Mouse (Mus musculus): ENCODE results near the gene Fgf11. TPM values are rescaled to one million over a fixed set of nuclear protein-coding genes. Genes with fewer than 3 reads are reported as not detected.

The Fgf11 gene
- polyA plus RNA-seq, 1 experiment from 2014 or later: 2.2 TPM

- whole genome bisulfite sequencing: 44% methylated on average over 7 of the region's 7 CpGs
- Histone ChIP-seq H3K36me3 (ENCODE audit: control insufficient read depth, insufficient read depth) (no peaks in the 10 kb centered on the region; the same call in 1 of the 2 replicates), H3K4me3 (ENCODE audit: low read length) (no peak overlapping the region), H3K9ac (ENCODE audit: low read length) (0 out of 2 replicates have a peak overlapping the region, but pooled peaks have one; percentile 11), H3K4me1 (ENCODE audit: control insufficient read depth, insufficient read depth, low read length) (peaks cover 9% of the 10 kb centered on the region), H3K27ac (ENCODE audit: low read length) (no peak overlapping the region), H3K27me3 (ENCODE audit: control insufficient read depth, insufficient read depth, low read length) (no peaks in the 10 kb centered on the region), H3K4me2 (ENCODE audit: low read depth, low read length) (no peak overlapping the region), H3K9me3 (replicated peaks; ENCODE audit: control insufficient read depth, low read length) (no peaks in the 10 kb centered on the region)
- 0 out of 2 replicates have a peak, but pooled peaks have one; percentile 12 for ATAC-seq (replicated peaks; ENCODE audit: extremely low read depth, insufficient read depth, low FRiP score)
Observed at GRCm38 (mm10) chr11:69778985-69779384, 22.7 kb downstream of the Fgf11 start.

GRCm38 (mm10) chr11:69778258-69778982 is 23.2 kb downstream of the Fgf11 start:
- no peak overlapping the region for H3K4me2 ChIP-seq (ENCODE audit: low read depth, low read length)
- WGBS: 68% methylated on average over 23 of the region's 23 CpGs
- ATAC-seq (replicated peaks; ENCODE audit: extremely low read depth, insufficient read depth, low FRiP score): no peak
- H3K36me3 ChIP-seq (ENCODE audit: control insufficient read depth, insufficient read depth): no peaks in the 10 kb centered on the region; the same call in 1 of the 2 replicates
- H3K9ac ChIP-seq (ENCODE audit: low read length): no peak overlapping the region; the same call in 1 of the 2 replicates
- no peaks in the 10 kb centered on the region for H3K9me3 ChIP-seq (replicated peaks; ENCODE audit: control insufficient read depth, low read length)
- peaks cover 9% of the 10 kb centered on the region for H3K4me1 ChIP-seq (ENCODE audit: control insufficient read depth, insufficient read depth, low read length)
- H3K27ac ChIP-seq (ENCODE audit: low read length): no peak overlapping the region
- H3K27me3 ChIP-seq (ENCODE audit: control insufficient read depth, insufficient read depth, low read length): no peaks in the 10 kb centered on the region
- no peak overlapping the region for H3K4me3 ChIP-seq (ENCODE audit: low read length)

- H3K27me3 ChIP-seq (ENCODE audit: control insufficient read depth, insufficient read depth, low read length): no peaks in the 10 kb centered on the region
- ATAC-seq (replicated peaks; ENCODE audit: extremely low read depth, insufficient read depth, low FRiP score): no peak
- H3K9ac ChIP-seq (ENCODE audit: low read length): no peak overlapping the region; the same call in 1 of the 2 replicates
- H3K4me1 ChIP-seq (ENCODE audit: control insufficient read depth, insufficient read depth, low read length): peaks cover 9% of the 10 kb centered on the region
- no peaks in the 10 kb centered on the region; the same call in 1 of the 2 replicates for H3K36me3 ChIP-seq (ENCODE audit: control insufficient read depth, insufficient read depth)
- WGBS: 62% methylated on average over 26 of the region's 26 CpGs
- no peak overlapping the region for H3K27ac ChIP-seq (ENCODE audit: low read length)
- H3K4me2 ChIP-seq (ENCODE audit: low read depth, low read length): no peak overlapping the region
- no peaks in the 10 kb centered on the region for H3K9me3 ChIP-seq (replicated peaks; ENCODE audit: control insufficient read depth, low read length)
- H3K4me3 ChIP-seq (ENCODE audit: low read length): no peak overlapping the region
Observed at GRCm38 (mm10) chr11:69777504-69778257, 24.0 kb downstream of the Fgf11 start.

- Histone ChIP-seq H3K4me1 (ENCODE audit: control insufficient read depth, insufficient read depth, low read length) (peaks cover 9% of the 10 kb centered on the region), H3K9me3 (replicated peaks; ENCODE audit: control insufficient read depth, low read length) (no peaks in the 10 kb centered on the region), H3K4me3 (ENCODE audit: low read length) (no peak overlapping the region), H3K9ac (ENCODE audit: low read length) (no peak overlapping the region), H3K27ac (ENCODE audit: low read length) (no peak overlapping the region), H3K4me2 (ENCODE audit: low read depth, low read length) (no peak overlapping the region), H3K36me3 (ENCODE audit: control insufficient read depth, insufficient read depth) (no peaks in the 10 kb centered on the region; the same call in 1 of the 2 replicates), H3K27me3 (ENCODE audit: control insufficient read depth, insufficient read depth, low read length) (no peaks in the 10 kb centered on the region)
- ATAC-seq (replicated peaks; ENCODE audit: extremely low read depth, insufficient read depth, low FRiP score): no peak
- WGBS: 86% methylated on average over 20 of the region's 20 CpGs
Observed at GRCm38 (mm10) chr11:69776488-69776887, 25.2 kb downstream of the Fgf11 start.

- no peak for ATAC-seq (replicated peaks; ENCODE audit: extremely low read depth, insufficient read depth, low FRiP score)
- 61% methylated on average over 10 of the region's 10 CpGs for WGBS
- Histone ChIP-seq H3K27ac (ENCODE audit: low read length) (no peak overlapping the region), H3K27me3 (ENCODE audit: control insufficient read depth, insufficient read depth, low read length) (no peaks in the 10 kb centered on the region), H3K4me2 (ENCODE audit: low read depth, low read length) (no peak overlapping the region), H3K36me3 (ENCODE audit: control insufficient read depth, insufficient read depth) (no peaks in the 10 kb centered on the region; the same call in 1 of the 2 replicates), H3K4me3 (ENCODE audit: low read length) (no peak overlapping the region), H3K9me3 (replicated peaks; ENCODE audit: control insufficient read depth, low read length) (no peaks in the 10 kb centered on the region), H3K9ac (ENCODE audit: low read length) (no peak overlapping the region), H3K4me1 (ENCODE audit: control insufficient read depth, insufficient read depth, low read length) (peaks cover 9% of the 10 kb centered on the region)
Observed at GRCm38 (mm10) chr11:69775716-69776115, 25.9 kb downstream of the Fgf11 start.

- Histone ChIP-seq H3K36me3 (ENCODE audit: control insufficient read depth, insufficient read depth) (no peaks in the 10 kb centered on the region; the same call in 1 of the 2 replicates), H3K27ac (ENCODE audit: low read length) (no peak overlapping the region), H3K9ac (ENCODE audit: low read length) (no peak overlapping the region), H3K4me1 (ENCODE audit: control insufficient read depth, insufficient read depth, low read length) (peaks cover 9% of the 10 kb centered on the region), H3K4me3 (ENCODE audit: low read length) (no peak overlapping the region), H3K9me3 (replicated peaks; ENCODE audit: control insufficient read depth, low read length) (no peaks in the 10 kb centered on the region), H3K27me3 (ENCODE audit: control insufficient read depth, insufficient read depth, low read length) (no peaks in the 10 kb centered on the region), H3K4me2 (ENCODE audit: low read depth, low read length) (no peak overlapping the region)
- no peak for ATAC-seq (replicated peaks; ENCODE audit: extremely low read depth, insufficient read depth, low FRiP score)
- WGBS: 60% methylated on average over 5 of the region's 5 CpGs
Observed at GRCm38 (mm10) chr11:69774961-69775360, 26.7 kb downstream of the Fgf11 start.

GRCm38 (mm10) chr11:69767625-69767909 is 34.1 kb downstream of the Fgf11 start:
- Histone ChIP-seq H3K9me3 (replicated peaks; ENCODE audit: control insufficient read depth, low read length) (no peaks in the 10 kb centered on the region), H3K9ac (ENCODE audit: low read length) (no peak overlapping the region), H3K27me3 (ENCODE audit: control insufficient read depth, insufficient read depth, low read length) (no peaks in the 10 kb centered on the region), H3K27ac (ENCODE audit: low read length) (no peak overlapping the region; the same call in 1 of the 2 replicates), H3K4me2 (ENCODE audit: low read depth, low read length) (peak overlapping the region; percentile 77), H3K4me1 (ENCODE audit: control insufficient read depth, insufficient read depth, low read length) (peaks cover 10% of the 10 kb centered on the region; the same call in 1 of the 2 replicates), H3K4me3 (ENCODE audit: low read length) (no peak overlapping the region; the same call in 1 of the 2 replicates), H3K36me3 (ENCODE audit: control insufficient read depth, insufficient read depth) (no peaks in the 10 kb centered on the region)
- 53% methylated on average over 4 of the region's 4 CpGs for WGBS
- no peak for ATAC-seq (replicated peaks; ENCODE audit: extremely low read depth, insufficient read depth, low FRiP score)

GRCm38 (mm10) chr11:69766872-69767624 is 34.6 kb downstream of the Fgf11 start:
- peaks cover 10% of the 10 kb centered on the region; the same call in 1 of the 2 replicates for H3K4me1 ChIP-seq (ENCODE audit: control insufficient read depth, insufficient read depth, low read length)
- H3K4me3 ChIP-seq (ENCODE audit: low read length): peak overlapping the region; percentile 95
- H3K27ac ChIP-seq (ENCODE audit: low read length): peak overlapping the region; percentile 93
- H3K27me3 ChIP-seq (ENCODE audit: control insufficient read depth, insufficient read depth, low read length): no peaks in the 10 kb centered on the region
- H3K9me3 ChIP-seq (replicated peaks; ENCODE audit: control insufficient read depth, low read length): no peaks in the 10 kb centered on the region
- ATAC-seq (replicated peaks; ENCODE audit: extremely low read depth, insufficient read depth, low FRiP score): no peak
- WGBS: 46% methylated on average over 13 of the region's 13 CpGs
- peak overlapping the region; percentile 98 for H3K9ac ChIP-seq (ENCODE audit: low read length)
- H3K4me2 ChIP-seq (ENCODE audit: low read depth, low read length): peak overlapping the region; percentile 77
- H3K36me3 ChIP-seq (ENCODE audit: control insufficient read depth, insufficient read depth): no peaks in the 10 kb centered on the region
